Mouse (Mus musculus) embryonic fibroblast, embryonic 13.5 days (primary cell): ENCODE results near the gene Amd1.

Source experiments
- CTCF ChIP-seq: IDR thresholded peaks from 2 replicates; pipeline ENCODE4 v1.5.1; 2011; ENCODE audit warnings: mild to moderate bottlenecking, control low read depth, low read length, moderate library complexity, borderline replicate concordance; ENCODE audit not compliant: insufficient read depth
- POLR2A ChIP-seq: IDR thresholded peaks from 2 replicates; pipeline ENCODE4 v1.6.1; 2011; ENCODE audit warnings: low read depth, mild to moderate bottlenecking, control low read depth, low read length, moderate library complexity

DNA sequence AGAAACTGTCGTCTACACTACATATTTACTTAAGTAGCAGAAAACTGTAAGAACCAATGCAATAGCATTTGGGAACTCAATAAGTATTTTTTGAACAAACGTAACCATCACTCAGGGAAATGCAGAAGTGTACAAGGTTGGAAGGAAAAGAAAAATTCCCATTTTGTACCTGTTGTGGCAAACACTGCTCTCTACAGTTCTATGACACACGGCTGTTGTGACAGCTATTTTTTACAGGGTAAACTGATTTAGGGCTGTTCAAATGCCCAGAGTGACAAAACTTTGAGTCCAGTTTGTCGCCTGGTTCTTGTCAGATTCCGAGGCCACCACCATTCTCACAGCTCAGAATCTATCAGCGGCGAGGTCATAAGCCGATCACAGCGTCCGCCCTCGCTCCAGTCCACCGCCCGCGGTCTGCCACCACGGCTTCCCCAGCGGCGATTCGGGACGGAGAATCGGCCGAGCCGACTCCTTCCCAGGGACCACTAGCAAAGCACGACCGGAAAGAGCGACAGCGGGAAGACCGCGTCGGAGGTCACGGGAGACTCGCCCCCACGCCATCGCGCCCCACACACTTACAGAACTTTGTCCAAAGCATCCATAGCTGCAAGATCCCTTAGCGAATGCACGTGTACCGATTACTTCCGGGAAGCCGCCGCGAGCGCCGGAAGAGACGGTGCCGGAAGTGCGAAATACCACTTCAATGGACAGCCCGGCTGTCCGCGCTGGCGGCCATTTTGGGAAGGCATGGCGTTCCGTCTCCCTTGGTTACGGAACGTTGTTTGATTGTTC is 55.4 kb downstream of the Amd1 start, which contains the start of gene Rpf2:
- TF ChIP-seq CTCF (no peak), POLR2A (peak; percentile 80)
